Mouse (Mus musculus) cerebellum, adult (tissue): ENCODE measurements at regions not wholly inside any gene's neighbourhood (a gene's known extent, or its start where the extent isn't known, plus 50 kb on each side); places are given as distances from the start of the nearest gene placed in this dataset.

ENCODE experiments used
- ATAC-seq: cut with Nextera tagmentation; 2 replicates; pipeline ENCODE4 v1.9.2; 2017; ENCODE audit warnings: mild to moderate bottlenecking, moderate library complexity, mixed read lengths; ENCODE audit not compliant: insufficient number of reproducible peaks, low FRiP score, low TSS enrichment

GRCm38 (mm10) chr11:65638211-65638610 lies 149.9 kb downstream of the Map2k4 start:
- no peak for ATAC-seq

GRCm38 (mm10) chr11:65637206-65637605 lies 150.9 kb downstream of the Map2k4 start:
- ATAC-seq: no peak

GRCm38 (mm10) chr11:65635307-65635706 lies 152.8 kb downstream of the Map2k4 start:
- no peak for ATAC-seq

GRCm38 (mm10) chr11:65631164-65631563 lies 156.9 kb downstream of the Map2k4 start:
- ATAC-seq: no peak

DNA sequence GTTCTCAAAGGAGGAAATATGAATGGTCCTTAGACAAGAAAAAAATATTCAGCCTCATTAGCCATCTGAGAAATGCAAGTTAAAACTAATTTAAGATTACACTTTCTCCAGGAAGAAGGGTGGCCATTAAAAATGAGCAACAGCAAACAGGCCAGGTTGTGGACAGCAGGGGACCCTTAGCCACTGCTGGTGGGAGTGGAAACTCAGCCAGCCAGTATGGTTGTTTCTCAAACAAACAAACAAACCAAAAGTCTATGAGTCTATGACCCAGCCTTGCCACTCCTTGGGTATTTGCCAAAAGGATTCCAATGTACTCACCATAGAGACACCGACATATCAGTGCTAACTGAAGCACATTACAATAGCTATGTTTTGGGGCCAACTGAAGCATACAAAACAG lies 157.7 kb downstream of the Map2k4 start:
- ATAC-seq: no peak

DNA sequence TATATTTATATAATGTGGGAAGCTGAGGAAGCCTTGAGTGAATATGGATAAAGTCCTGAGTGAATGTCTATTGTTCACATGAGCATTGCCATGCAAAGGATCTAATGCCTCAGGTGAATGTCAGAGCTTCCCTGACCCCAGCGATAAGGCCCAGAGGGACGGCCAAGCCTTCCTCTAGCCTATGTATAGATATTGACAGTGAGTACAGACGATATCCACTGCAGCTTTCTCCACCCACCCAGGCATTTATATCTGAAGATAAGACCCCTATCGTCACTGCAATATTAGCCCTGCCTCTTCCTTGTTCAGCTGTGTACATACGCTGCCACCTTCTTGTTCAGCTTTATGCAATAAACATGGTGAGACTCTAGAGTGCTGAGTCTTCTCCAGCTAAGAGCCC lies 158.8 kb downstream of the Map2k4 start:
- ATAC-seq: no peak

DNA sequence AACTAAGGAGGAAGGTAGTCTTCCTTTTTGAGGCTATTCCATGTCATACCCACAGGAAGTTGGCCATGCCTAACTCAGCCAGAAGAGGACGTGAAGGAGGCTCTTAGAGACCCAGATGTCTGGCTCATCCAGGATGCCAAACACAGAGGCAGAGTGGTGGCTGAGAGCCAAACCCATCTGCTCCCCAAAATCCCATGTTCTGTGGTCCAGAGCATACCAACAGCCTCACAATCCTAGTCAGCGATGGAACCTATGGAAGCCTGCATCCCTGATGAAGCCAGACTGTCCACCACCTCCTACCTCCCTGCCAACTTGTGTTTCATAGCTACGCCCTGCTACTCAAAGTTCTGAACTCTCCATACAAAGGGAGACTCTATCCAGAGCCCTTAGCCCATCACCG lies 169.1 kb downstream of the Map2k4 start:
- ATAC-seq: no peak

DNA sequence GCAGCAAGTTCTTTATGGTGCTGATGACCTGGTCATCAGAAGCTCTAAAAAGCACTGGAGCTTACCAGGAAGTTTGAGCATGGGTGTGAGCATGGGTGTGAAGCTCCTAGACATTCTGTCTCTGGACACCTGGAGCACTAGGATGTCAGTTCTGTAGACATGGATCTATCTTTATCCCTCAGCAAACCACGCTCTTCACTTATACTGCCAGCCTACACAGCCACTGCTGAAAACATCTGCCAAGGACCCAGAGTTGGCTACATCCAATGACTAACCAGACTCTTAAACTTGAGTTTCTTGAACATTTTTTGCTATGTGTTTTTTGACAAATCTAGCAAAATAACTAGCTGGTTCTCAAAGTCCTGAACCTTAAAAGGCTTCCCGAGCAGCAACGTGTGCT lies 177.6 kb downstream of the Map2k4 start:
- no peak for ATAC-seq

DNA sequence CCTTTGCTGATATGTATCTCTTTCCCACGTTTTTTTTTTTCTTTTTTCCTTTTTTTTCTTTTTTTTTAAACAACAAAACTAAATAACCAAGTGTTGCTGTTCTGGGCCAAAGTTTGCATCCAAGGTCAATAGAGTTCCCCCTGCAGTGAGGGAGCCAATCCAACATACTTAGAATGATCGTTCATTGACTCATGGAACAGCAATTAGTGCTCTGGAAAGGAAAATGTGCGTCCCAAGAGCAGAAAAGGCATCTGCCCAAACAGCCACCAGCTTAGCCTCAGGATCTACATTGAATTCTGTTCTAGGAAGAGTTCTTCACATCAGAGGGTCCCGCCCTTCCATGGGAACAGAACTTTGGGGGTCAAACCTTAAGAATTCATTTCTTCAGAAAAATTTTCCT lies 179.0 kb downstream of the Map2k4 start:
- ATAC-seq: no peak

DNA sequence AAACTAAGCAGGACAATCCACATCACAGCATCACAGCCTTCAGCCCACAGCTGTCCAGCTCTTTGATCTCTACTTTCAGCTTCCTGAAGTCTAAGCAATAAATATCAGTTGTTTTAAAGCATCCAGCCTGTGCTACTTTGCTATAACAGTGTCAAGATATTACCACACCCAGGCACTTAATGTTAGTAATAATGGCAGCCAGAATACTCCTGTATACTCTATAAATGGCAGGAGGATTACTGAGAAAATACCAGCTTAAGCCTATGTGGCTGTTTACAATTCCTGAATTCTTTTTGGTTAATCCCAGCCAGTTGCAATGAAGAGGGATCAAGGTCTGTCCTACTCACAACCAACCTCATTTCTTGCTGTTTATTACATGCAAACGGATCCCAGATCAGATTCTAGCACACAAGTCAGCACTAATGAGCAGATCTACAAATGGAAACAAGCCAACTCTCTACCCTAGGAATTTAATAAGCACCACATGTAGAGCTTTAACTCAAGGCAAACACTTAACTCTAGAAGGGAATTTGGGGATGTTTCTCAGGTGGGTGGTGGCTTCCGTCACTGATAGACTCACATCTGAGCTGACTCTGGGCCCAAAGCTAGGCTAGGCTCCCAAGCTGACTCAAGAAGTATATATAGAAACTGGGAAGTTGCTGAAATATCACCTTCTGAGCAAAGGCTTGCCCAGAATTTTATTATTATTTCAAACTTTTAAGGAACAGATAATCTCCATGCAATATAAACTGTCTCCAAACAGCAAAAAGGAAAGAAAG lies 190.6 kb downstream of the Map2k4 start:
- ATAC-seq: no peak

- no peak for ATAC-seq
These were observed 199.6 kb downstream of the Map2k4 start for GRCm38 (mm10) chr11:65588491-65588890.

- no peak for ATAC-seq
These were observed 220.3 kb downstream of the Map2k4 start for GRCm38 (mm10) chr11:65567831-65568230.

GRCm38 (mm10) chr11:65558236-65558635 lies 229.9 kb downstream of the Map2k4 start:
- no peak for ATAC-seq

DNA sequence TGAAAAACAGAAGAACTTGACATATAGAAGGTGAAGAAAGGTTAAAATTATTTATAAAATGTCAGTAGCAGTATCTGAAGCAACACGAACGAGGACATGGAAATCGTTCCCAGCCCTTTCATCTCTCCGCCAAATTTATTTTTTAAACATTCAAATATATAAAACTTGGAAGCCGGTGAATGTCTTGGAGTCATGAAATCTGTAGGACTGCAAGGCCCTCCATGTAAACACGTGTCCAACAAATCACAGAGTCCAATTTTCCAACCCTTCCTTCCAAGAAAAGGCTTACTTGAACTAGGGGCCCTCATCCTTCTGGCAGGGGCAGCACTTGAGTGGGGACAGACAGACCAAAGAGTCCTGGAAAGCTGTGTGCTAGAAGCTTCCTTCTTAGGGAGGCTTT lies 237.0 kb downstream of the Map2k4 start:
- no peak for ATAC-seq

DNA sequence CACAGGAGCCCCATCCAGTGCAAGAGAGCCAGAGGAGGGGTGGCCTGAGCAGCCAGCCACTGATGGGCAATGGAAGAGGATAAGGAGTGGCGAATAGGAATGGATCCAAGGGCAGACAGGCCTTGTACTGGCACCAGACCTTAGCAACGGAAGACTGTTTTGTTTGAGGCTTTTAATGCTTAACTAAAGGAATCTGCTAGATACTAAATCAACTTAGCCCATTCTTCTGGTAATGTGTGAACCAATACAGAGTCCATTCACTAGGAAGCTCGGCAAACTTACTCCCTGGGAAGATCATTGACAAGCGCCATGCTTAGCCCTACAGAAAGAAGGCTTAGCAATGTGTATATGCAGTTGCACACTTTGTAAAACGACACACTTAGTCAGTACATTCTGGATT lies 243.8 kb downstream of the Map2k4 start:
- no peak for ATAC-seq

DNA sequence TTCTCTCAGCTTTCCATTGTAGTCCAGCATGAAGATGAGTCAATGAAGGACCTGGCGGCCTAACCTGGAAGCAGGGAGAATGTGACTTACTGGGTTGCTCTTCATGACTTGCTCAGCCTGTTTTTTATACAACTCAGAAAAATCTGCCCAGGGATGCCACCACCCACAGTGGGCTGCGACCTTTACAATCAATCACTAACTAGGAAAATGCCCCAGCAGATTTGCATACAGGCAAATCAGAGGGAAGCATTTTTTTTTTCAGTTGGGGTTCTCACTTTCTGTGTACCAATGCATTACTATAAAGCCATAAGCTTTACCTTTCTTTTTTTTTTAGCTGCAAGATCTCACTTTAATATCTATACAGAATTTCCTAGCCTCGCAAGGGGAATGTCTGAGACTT lies 244.5 kb downstream of the Map2k4 start:
- ATAC-seq: no peak

GRCm38 (mm10) chr11:65537046-65537630 lies 251.0 kb downstream of the Map2k4 start:
- ATAC-seq: no peak

DNA sequence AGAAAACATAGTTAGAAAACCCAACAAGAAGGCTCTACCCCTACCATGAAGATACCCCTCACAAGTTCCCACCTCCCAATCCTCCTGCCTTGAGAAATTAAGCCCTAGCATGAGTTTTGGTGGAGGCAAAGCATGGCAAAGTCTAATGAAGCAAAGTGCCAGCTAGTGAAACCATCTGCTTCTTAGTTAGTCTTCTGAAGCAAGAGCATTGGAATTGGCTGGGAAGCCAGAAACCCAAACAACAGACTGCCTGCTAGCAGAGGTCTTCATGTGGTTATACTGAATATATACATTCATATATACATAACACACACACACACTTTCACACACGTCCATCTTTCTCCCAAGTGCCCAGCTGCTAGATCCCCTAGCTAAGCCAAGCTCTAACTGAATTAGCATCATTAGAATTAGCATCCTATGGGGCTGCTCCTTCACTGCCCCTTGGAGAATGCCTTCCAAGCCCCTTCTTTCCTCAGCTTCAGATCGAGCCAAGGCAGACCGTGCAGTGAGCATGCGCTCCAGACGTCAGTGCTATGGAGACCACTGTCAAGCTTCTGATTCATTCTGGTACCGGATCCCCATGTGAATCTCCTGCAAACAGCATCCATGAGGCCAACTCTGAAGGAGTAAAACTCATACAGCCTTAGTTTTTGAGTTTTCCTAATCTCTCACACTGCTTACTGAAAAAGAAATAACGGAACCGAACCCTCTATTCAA lies 252.2 kb downstream of the Map2k4 start:
- no peak for ATAC-seq

- no peak for ATAC-seq
These were observed 257.4 kb downstream of the Map2k4 start for GRCm38 (mm10) chr11:65530744-65531143.

DNA sequence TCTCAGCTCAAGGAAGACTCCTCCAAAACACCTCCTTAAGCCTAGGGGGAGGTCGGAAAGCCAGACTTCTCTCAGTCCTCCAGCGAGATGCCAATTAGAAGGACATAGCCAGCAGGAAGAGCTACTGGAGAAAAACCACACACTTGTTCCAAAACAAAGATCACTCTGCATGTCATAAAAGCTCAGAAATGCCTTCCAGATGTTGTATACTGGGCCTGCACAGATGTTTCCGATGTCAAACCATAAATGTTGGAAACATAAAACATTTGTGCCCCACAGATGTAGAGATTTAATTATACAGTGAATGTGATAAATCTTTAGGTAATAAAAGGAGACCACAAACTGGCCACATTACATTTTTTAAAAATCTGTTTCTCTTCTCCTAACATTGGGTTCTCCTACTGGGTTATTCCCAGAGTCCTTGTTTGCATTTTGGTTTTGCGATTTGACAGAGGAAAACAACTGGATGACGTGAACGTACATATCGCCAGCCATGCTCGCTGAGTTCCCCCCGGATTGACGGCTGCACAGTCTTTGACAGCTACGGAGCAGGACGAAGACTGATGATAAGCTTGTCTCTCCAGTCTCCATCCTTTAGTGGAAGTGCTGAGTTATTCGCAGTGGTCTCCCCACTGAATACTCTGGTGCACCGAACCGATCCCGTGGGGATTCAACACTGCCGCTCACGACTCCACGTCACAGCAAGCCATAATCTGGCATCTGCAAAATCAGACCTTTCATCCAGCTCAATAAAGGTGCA lies 235.5 kb upstream of the Myocd start:
- no peak for ATAC-seq

DNA sequence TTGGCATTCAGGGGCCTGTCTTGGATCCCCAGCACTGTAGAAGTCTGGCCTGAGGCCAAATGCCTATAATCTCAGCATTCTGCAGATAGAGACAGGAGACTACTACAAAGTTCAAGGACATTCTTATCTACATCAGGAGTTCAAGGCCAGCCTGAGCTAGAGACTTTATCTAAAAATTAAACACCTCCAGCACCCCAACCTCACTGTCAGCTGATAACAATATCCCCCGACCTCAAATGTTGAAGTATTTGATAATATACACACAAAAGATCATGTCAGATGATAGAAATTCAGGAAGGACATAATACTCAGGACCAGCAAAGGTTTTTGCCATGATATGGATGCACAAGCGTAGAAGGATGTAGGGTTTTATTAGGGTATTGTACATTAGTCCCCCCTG lies 228.2 kb upstream of the Myocd start:
- no peak for ATAC-seq
